7 mouse cellular contexts compared by ENCODE assay signal in the genomic region with DNA sequence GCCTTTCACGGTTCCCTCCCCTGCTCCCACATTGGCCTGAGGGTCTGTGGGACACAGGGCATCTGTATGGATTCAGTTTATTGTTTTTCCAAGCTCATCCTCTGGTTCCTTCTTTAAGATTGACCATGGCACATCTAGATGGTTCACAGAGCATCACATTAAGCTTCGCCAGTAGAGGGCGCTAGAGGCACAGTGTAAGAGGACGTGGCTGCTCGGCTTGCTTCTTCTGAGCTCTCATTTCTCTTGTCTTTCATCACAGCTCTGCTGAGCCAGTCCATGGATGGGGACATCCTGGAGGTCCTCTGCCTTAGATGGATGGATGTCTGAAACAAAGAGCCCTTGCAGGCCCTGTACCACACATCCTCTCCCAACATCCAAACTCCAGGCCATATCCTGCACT. TPM values are rescaled to one million over a fixed set of nuclear protein-coding genes. Genes with fewer than 3 reads are reported as not detected.
DNase-seq lines count a peak whose midpoint lies in the region; ATAC-seq and TF ChIP-seq lines count a peak whose summit lies in the region.

No protein-coding gene starts in this region.

- peaks cover 6% of the 10 kb centered on the region; the same call in 1 of the 2 replicates for H3K4me1 ChIP-seq in midbrain, embryonic 15.5 days
- no peaks in the 10 kb centered on the region for H3K4me1 ChIP-seq in spleen, adult 2 months (ENCODE audit: control insufficient read depth, insufficient read depth, insufficient read length)

- no peaks in the 10 kb centered on the region for H3K9me3 ChIP-seq in midbrain, embryonic 15.5 days

- no peaks in the 10 kb centered on the region; the same call in 1 of the 2 replicates for H3K36me3 ChIP-seq in midbrain, embryonic 15.5 days (replicated peaks)
- no peaks in the 10 kb centered on the region for H3K36me3 ChIP-seq in spleen, adult 2 months (ENCODE audit: control insufficient read depth, insufficient read depth, low read length)

- peak; percentile 63; the same call in 1 of the 2 replicates for ATAC-seq in midbrain, embryonic 15.5 days (replicated peaks)

- no peak overlapping the region for H3K4me3 ChIP-seq in midbrain, embryonic 15.5 days
- no peak overlapping the region for H3K4me3 ChIP-seq in spleen, adult 2 months (ENCODE audit: extremely low read depth, insufficient read depth, insufficient read length)

- WGBS in midbrain, embryonic 15.5 days = 3% methylated on average over 5 of the region's 5 CpGs
- WGBS in spleen, adult 2 months = 8% methylated on average over 5 of the region's 5 CpGs

- H3K27me3 ChIP-seq in midbrain, embryonic 15.5 days (replicated peaks) = no peaks in the 10 kb centered on the region
- H3K27me3 ChIP-seq in spleen, adult 2 months (ENCODE audit: control insufficient read depth, insufficient read depth, low read length) = no peaks in the 10 kb centered on the region

- TF ChIP-seq CTCF in spleen, adult 2 months (IDR thresholded peaks at IDR 0.05; ENCODE audit: extremely low read depth, insufficient read depth, insufficient read length, insufficient replicate concordance) = peak; percentile 89; the same call in 1 of the 2 replicates

- intact Hi-C loops in left cerebral cortex, postnatal 4 days (cut with DNase I) = loop anchor here (10.0 kb wide), 1 partner anchor 70 kb away; a partner anchor contains a TSS

- no peak overlapping the region for H3K4me2 ChIP-seq in midbrain, embryonic 15.5 days

- peak; percentile 80 for DNase-seq in adrenal gland, adult 8-10 months
- peak; percentile 81 for DNase-seq in embryo, embryonic 11.5 days (ENCODE audit: low read depth, low spot score)
- peak; percentile 78 to 88 for DNase-seq in gastrocnemius, postnatal 4 days (ENCODE audit: low spot score in 2 of 2)
- peak; percentile 71 for DNase-seq in kidney, adult 11 months
- peak; percentile 90 for DNase-seq in left cerebral cortex, postnatal 4 days
- peak; percentile 60 to 77 for DNase-seq in spleen, adult 2 months (ENCODE audit: low read depth in 1 of 2, low spot score in 2 of 2)

- peak overlapping the region; percentile 66 for H3K27ac ChIP-seq in midbrain, embryonic 15.5 days
- no peak overlapping the region for H3K27ac ChIP-seq in spleen, adult 2 months (ENCODE audit: insufficient read depth, low read length)

- peak overlapping the region; percentile 2; the same call in 1 of the 2 replicates for H3K9ac ChIP-seq in midbrain, embryonic 15.5 days

- no peak for TF ChIP-seq POLR2A in spleen, adult 2 months (IDR thresholded peaks at IDR 0.05; ENCODE audit: low read depth, low read length)

RNA-seq across cellular contexts. Expression of a gene that starts 33.8 kb away (rescaled TPM):
- total RNA-seq in adrenal gland, adult 8-10 months (2022) = 100 to 1,000 TPM in 2 of 4 experiments, 10 to 100 TPM in 2; 75.9 to 120 (median 98.1) TPM
- 100 to 1,000 TPM; 112 to 132 TPM for total RNA-seq in gastrocnemius, postnatal 4 days (2021)
- total RNA-seq in left cerebral cortex, postnatal 4 days (2021) = 10 to 100 TPM; 87.2 to 94.3 TPM
- polyA plus RNA-seq in midbrain, embryonic 15.5 days (2015; fragmentation: Nextera tagmentation; extraction: Ambion mirVana) = 52.9 and 59.2 TPM in 2 replicates
- 17.7 and 26.1 TPM in 2 replicates for polyA plus RNA-seq in spleen, adult 2 months (2012; rRNA removed)

RNA-seq across cellular contexts. Expression of a gene that starts 37.6 kb away (rescaled TPM):
- total RNA-seq in adrenal gland, adult 8-10 months (2022) = 1 to 10 TPM; 2.2 to 4.5 (median 2.7) TPM
- 10 to 100 TPM in 1 of 2 experiments, 1 to 10 TPM in 1; 7.0 to 10.0 TPM for total RNA-seq in gastrocnemius, postnatal 4 days (2021)
- 1 to 10 TPM; 5.3 to 6.5 TPM for total RNA-seq in left cerebral cortex, postnatal 4 days (2021)
- polyA plus RNA-seq in midbrain, embryonic 15.5 days (2015; fragmentation: Nextera tagmentation; extraction: Ambion mirVana) = 3.7 and 3.8 TPM in 2 replicates
- polyA plus RNA-seq in spleen, adult 2 months (2012; rRNA removed) = 0.91 and 1.4 TPM in 2 replicates

RNA-seq across cellular contexts. Expression of a gene that starts 57.0 kb away (rescaled TPM):
- not detected for total RNA-seq in adrenal gland, adult 8-10 months (2022)
- not detected for total RNA-seq in gastrocnemius, postnatal 4 days (2021)
- total RNA-seq in left cerebral cortex, postnatal 4 days (2021) = not detected
- 0.12 and 0.15 TPM in 2 replicates for polyA plus RNA-seq in midbrain, embryonic 15.5 days (2015; fragmentation: Nextera tagmentation; extraction: Ambion mirVana)
- polyA plus RNA-seq in spleen, adult 2 months (2012; rRNA removed) = not detected in 2 replicates

RNA-seq across cellular contexts. Expression of a gene that starts 59.4 kb away (rescaled TPM):
- total RNA-seq in adrenal gland, adult 8-10 months (2022) = 10 to 100 TPM; 16.5 to 28.8 (median 23.3) TPM
- 10 to 100 TPM; 13.1 to 13.5 TPM for total RNA-seq in gastrocnemius, postnatal 4 days (2021)
- 10 to 100 TPM; 31.5 to 33.4 TPM for total RNA-seq in left cerebral cortex, postnatal 4 days (2021)
- polyA plus RNA-seq in midbrain, embryonic 15.5 days (2015; fragmentation: Nextera tagmentation; extraction: Ambion mirVana) = 25.5 and 26.6 TPM in 2 replicates
- polyA plus RNA-seq in spleen, adult 2 months (2012; rRNA removed) = 4.9 and 5.4 TPM in 2 replicates
